Mouse (Mus musculus) hindbrain, embryonic 14.5 days (tissue): Measurements from ENCODE around the gene Gm8159. TPM values are rescaled to one million over a fixed set of nuclear protein-coding genes. Genes with fewer than 3 reads are reported as not detected.
"Not testable (repeated sequence)": the region's sequence is repeated elsewhere in the genome, so short reads cannot be mapped to it uniquely, and the experiment has no call there.

Experiments used
- ATAC-seq: fragments of 200-750 bp; cut with Nextera tagmentation; 2 replicates; pipeline ENCODE4 v1.8.0; 2017; ENCODE audit warnings: moderate number of reproducible peaks, mild to moderate bottlenecking, moderate TSS enrichment, moderate library complexity; ENCODE audit not compliant: low FRiP score
- DNase-seq: peaks from one replicate; pipeline ENCODE4 v3.0.0-alpha.2; 2015; ENCODE audit warnings: low spot score
- H3K27ac ChIP-seq: fragments of 300-500 bp; sonication (generic); 2 replicates; pipeline ENCODE4 v1.5.1; 2014; ENCODE audit warnings: mild to moderate bottlenecking, moderate library complexity
- H3K27me3 ChIP-seq: fragments of 300-500 bp; sonication (generic); 2 replicates; pipeline ENCODE4 v1.6.1; 2014; ENCODE audit warnings: mild to moderate bottlenecking, low read length, mixed read lengths; ENCODE audit not compliant: control insufficient read depth, insufficient read depth
- H3K36me3 ChIP-seq: fragments of 300-500 bp; sonication (generic); replicated peaks from 2 replicates; pipeline ENCODE4 v1.6.1; 2014; ENCODE audit not compliant: control insufficient read depth, insufficient read depth
- H3K4me1 ChIP-seq: fragments of 300-500 bp; sonication (generic); replicated peaks from 2 replicates; pipeline ENCODE4 v1.6.1; 2014; ENCODE audit warnings: antibody characterized with exemption, low read length, mixed read lengths; ENCODE audit not compliant: control insufficient read depth, insufficient read depth
- H3K4me2 ChIP-seq: fragments of 300-500 bp; sonication (generic); replicated peaks from 2 replicates; pipeline ENCODE4 v1.6.1; 2014; ENCODE audit warnings: mild to moderate bottlenecking, moderate library complexity
- H3K4me3 ChIP-seq: fragments of 300-500 bp; sonication (generic); replicated peaks from 2 replicates; pipeline ENCODE4 v1.5.1; 2014; ENCODE audit warnings: mild to moderate bottlenecking, low read length
- H3K9ac ChIP-seq: fragments of 300-500 bp; sonication (generic); 2 replicates; pipeline ENCODE4 v1.6.1; 2014
- H3K9me3 ChIP-seq: fragments of 300-500 bp; sonication (generic); 2 replicates; pipeline ENCODE4 v1.6.1; 2016; ENCODE audit warnings: low read length; ENCODE audit not compliant: control insufficient read depth
- WGBS: fragments of 180-500 bp; shearing (Covaris S2); extraction: QIAGEN DNeasy Blood & Tissue Kit; methylation state at CpG from one replicate; pipeline ENCODE4 v1.1.7; 2014; 5-methylcytosine and 5-hydroxymethylcytosine counted together
- polyA plus RNA-seq: library from polyadenylated mRNA; unstranded; fragments of >200 nt; fragmentation: Nextera tagmentation; extraction: Ambion mirVana; gene quantifications from 2 replicates; pipeline ENCODE4 v1.2.1, GENCODE M21; 2014

The Gm8159 gene
- polyA plus RNA-seq: not detected in 2 replicates

DNA sequence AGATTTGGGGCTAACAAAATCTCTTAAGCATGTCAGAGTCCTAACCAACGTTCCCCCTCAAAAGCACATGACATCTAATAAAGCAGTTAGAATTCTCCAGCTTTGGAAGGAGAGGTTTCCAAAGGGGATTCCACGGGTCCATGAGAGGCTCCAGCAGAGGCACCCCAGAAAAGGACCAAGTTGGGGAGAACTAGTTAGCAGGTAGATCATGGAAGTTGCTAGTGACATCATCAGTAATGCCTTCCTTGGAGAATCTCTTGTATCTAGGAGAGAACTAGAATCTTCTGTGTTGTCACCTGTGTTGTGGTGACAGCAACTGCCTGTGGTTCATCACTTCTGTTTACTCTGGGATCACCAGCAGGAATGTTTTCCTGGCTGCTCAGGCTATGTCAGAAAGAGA, at the start of gene Gm8159:
Gene Gm8159, plus strand, starts transcription at position 301 of the 400 bp plus-strand sequence.
- H3K27ac ChIP-seq, H3K27me3 ChIP-seq, H3K4me3 ChIP-seq, H3K4me1 ChIP-seq, H3K36me3 ChIP-seq, H3K9me3 ChIP-seq, DNase-seq, H3K4me2 ChIP-seq, H3K9ac ChIP-seq, ATAC-seq: not testable (repeated sequence)
- no CpG with 5 or more reads among the region's 2 CpGs for WGBS

DNA sequence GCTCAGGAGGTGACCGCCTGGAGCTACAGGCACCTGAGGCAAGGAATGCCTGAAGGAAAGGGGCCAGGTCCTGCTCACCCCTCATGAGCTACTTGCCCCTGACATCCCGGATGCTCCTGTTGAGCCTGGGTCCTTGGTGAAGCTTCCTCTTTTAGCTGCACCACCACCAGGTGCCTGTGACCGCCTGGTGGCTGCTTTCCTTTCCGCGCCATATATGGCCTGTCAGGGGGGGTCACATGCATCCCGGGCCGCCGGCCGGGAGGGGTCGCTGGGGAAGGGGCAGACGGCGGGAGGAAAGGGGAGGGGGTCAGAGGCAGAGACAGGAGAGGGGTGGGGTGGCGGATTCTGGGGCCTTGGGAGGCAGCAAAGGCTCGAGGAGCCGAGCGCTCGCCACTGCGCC, 17.2 kb downstream of the Gm8159 start:
- not testable (repeated sequence) for DNase-seq, H3K9me3 ChIP-seq, H3K27me3 ChIP-seq, H3K27ac ChIP-seq, H3K4me1 ChIP-seq, H3K36me3 ChIP-seq, ATAC-seq
- H3K4me2 ChIP-seq: peak overlapping the region; percentile 65
- H3K9ac ChIP-seq: peak overlapping the region; percentile 47; the same call in 1 of the 2 replicates
- WGBS: 2% methylated on average over 10 of the region's 18 CpGs
- H3K4me3 ChIP-seq: peak overlapping the region; percentile 29

DNA sequence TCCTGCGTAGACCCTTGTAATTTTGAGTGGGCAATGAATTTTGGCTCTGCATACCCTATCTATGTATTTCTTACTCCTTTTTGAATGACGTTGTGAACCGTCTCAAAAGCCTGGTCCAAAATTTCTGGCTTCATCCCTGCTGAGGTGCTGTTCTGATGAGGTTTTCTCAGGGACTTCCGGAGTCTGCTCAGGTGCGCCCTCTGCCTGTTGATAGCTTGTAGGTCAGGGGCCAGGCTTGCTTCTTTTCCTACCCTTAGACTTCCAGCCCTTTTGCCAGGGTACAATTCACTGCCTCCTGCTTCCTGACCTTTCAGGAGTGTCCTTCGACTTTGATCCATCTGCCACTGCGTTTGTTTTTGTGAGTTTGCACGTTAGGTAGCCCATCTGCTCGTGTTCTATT, 18.2 kb downstream of the Gm8159 start:
- H3K9ac ChIP-seq, ATAC-seq, DNase-seq, H3K27ac ChIP-seq, H3K27me3 ChIP-seq, H3K36me3 ChIP-seq, H3K4me3 ChIP-seq, H3K9me3 ChIP-seq, H3K4me1 ChIP-seq: not testable (repeated sequence)
- WGBS: 3% methylated on average over 2 of the region's 9 CpGs
- H3K4me2 ChIP-seq: peak overlapping the region; percentile 65

DNA sequence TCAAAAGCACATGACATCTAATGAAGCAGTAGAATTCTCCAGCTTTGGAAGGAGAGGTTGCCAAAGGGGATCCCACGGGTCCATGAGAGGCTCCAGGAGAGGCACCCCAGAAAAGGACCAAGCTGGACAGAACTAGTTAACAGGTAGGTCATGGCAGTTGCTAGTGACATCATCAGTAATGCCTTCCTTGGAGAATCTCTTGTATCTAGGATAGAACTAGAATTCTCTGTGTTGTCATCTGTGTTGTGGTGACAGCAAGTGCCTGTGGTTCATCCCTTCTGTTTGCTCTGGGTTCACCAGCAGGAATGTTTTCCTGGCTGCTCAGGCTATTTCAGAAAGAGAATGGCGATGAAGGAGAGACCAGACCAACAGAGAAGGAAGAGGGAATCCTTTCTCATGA, 31.7 kb downstream of the Gm8159 start, which contains the start of gene Gm3239:
Gene Gm3239, plus strand, starts transcription at position 301 of the 400 bp plus-strand sequence.
- not testable (repeated sequence) for H3K27ac ChIP-seq, H3K36me3 ChIP-seq, ATAC-seq, H3K4me1 ChIP-seq, H3K4me3 ChIP-seq, H3K27me3 ChIP-seq, H3K4me2 ChIP-seq, DNase-seq, H3K9ac ChIP-seq, H3K9me3 ChIP-seq
- no CpG with 5 or more reads among the region's 2 CpGs for WGBS

Other genes starting within 250 kb of the Gm8159 start
- gene Gm3159, start 234.8 kb upstream of the Gm8159 start, polyA plus RNA-seq: not detected in 2 replicates
- gene Gm3164, start 216.9 kb upstream of the Gm8159 start, polyA plus RNA-seq: 6.2 and 8.1 TPM in 2 replicates
- gene Gm3173, start 201.4 kb upstream of the Gm8159 start, polyA plus RNA-seq: 0.56 and 1.8 TPM in 2 replicates
- gene Gm3182, start 150.6 kb upstream of the Gm8159 start, polyA plus RNA-seq: not detected in 2 replicates
- not detected in 2 replicates for gene Gm3047, start 76.9 kb upstream of the Gm8159 start, polyA plus RNA-seq
- gene Gm3239, start 31.8 kb downstream of the Gm8159 start, polyA plus RNA-seq: 1.2 and 1.9 TPM in 2 replicates
- not detected in 2 replicates for gene Gm7876, start 76.9 kb downstream of the Gm8159 start, polyA plus RNA-seq
- gene Gm3252, start 94.4 kb downstream of the Gm8159 start, polyA plus RNA-seq: 4.3 and 4.9 TPM in 2 replicates
- gene Gm9602, start 144.0 kb downstream of the Gm8159 start, polyA plus RNA-seq: not detected in 2 replicates
- not detected in 2 replicates for gene Gm3269, start 205.8 kb downstream of the Gm8159 start, polyA plus RNA-seq
- 3.5 and 5.5 TPM in 2 replicates for gene Gm3264, start 223.2 kb downstream of the Gm8159 start, polyA plus RNA-seq